Mouse (Mus musculus) cerebellum, adult 11 months (tissue): Measurements from ENCODE around the gene Pgap2.
"Not testable (repeated sequence)": the region's sequence is repeated elsewhere in the genome, so short reads cannot be mapped to it uniquely, and the experiment has no call there.

ENCODE experiments used
- DNase-seq: peaks from one replicate; pipeline ENCODE4 v3.0.0; 2022

The Pgap2 gene

DNA sequence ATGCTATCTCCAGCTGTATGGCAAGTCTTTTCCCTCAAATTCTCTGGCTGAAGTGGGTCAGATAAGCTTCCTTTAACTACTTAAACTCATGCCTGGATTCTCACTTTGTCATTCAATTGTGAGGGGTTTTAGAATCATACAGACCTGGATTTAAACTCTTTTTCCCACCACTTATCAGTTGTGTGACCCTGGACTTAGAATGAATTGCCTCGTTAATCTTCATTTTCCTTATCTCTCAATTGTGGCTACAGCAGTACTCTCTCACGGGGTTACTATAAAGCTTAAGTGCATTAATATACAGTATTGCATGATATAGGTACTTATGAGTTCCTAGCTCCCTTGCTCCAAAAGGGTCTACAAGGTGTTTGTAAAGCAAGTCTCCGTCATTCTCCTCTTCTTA, 32.9 kb downstream of the Pgap2 start:
- no peak for DNase-seq

DNA sequence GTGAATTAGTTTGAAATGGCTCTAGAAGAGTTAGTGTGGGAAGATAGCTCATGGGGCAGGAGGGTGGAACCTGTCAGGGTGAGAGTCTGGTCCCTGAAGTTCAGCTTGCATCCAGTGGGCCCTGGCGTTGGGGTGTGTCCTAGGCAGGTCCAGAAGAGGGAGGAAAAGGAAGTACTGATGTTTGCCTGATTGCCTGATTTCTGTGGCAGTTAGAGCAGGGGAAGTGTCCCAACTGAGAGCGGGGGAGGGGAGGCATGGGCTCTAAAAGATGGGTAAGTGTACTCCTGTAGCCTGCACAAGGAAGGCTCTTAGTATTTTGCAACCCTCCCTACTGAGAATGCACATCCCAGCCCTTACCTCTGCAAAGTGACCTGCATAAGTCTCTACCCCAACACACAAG, 33.9 kb downstream of the Pgap2 start:
- DNase-seq, result no peak

DNA sequence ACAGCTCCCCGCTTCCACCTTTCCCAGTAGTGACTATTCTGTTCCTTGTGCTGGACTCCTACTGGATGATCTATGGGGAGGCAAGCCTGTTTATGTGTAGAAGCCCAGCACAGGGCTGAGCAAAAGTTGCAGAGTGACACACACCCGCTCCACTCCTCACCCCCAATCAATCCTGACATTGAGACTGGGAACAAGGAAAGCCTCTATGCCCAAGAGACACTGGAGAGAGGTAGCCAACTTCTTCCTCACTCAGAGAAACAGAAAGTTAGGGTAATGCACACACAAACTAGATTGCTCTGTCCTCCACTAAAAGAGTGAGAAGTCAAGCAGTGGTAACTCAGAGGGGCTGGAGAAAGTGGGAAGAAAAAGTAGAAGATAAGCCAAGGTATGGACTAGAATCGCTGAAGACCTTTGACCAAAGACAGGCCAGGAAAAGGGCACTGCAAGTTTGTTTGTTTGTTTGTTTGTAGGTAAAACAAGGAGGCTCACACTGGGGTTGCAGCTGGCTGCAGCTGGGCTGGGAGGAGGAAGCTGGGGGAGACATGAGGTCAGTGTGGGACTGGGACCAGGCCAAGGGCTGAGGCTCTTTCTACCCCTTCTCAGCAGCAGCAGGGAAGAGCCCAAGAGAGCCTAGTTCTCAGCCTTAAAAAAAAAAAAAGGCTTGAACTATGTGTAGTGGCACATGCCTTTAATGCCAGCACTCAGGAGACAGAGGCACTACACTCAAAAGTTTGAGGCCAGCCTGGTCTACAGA, 35.0 kb downstream of the Pgap2 start:
- DNase-seq, result no peak

DNA sequence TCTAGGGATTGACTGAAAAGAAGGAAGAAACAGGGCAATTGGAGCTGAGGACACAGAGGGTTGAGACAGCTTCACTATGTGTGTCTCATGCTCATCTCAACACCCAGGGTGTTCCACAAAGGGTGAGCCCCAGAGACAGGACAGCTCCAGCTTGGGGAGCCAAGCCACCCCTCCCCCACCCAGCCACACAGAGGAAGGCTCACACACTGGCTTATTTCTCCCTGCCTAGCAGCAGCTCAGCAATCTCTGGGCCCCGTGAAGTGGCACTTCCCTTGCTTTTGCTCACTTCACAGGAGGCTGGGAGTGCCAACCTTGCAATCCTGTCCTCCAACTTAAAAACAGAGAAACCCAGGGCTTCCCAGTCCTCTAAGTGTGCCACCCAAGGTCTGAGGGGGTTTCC, 35.8 kb downstream of the Pgap2 start:
- DNase-seq, result no peak

DNA sequence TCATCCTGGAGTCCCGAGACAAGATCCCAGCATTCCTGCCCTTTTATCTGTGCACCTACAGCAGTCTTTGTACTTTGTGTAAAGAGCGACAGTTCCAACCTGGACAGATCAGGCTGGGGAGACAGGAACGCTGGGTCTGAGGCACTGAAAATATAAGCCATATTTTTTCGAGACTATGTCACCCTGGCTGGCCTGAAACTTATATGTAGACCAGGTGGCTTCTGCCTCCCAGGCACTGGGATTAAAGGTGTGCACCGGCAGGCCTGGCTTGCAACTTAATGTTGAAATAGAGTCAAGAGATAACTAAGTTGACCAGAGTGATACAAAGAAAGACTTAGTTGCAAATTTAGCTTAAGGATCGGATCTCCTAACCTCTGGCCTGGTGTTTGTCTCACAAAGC, 36.3 kb downstream of the Pgap2 start:
- DNase-seq, result no peak

DNA sequence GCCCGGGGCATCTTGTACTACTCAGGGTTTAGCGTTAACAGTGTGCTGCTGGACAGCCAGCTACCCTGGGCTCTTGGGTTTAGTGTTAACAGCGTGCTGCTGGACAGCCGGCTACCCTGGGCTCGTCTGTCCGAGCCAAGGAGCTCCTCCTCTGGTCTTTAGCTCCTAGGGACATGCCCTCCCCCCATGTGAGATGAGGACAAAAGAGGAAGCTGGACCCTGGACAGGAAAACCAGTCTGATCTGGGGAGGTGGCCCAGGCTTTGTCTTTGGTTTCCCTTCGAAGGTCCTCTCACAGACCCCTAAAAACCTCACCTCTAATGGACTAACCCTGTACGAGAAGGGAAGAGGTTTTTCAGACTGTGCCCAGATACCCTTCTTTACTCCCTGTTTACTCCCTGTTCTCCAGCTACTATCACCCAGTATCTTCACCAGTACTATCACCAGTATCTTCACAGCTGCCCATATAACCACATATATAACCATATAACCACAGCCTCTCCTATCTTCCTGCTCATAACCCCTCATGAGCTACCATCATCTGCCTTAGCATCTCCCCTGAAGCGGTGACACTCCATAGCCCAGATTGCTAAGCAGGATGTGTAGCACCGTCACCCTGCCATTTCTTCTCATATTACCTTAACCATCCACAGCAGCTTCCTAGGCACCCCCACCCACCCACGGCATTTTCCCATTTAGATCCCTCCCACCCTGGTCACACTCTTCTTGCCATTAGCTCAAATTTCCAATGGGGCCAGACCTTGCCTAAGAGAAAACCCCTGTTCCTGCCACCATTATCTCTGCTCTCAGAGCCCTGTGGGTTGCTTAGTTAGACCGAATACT, 37.2 kb downstream of the Pgap2 start:
- DNase-seq, result no peak

DNA sequence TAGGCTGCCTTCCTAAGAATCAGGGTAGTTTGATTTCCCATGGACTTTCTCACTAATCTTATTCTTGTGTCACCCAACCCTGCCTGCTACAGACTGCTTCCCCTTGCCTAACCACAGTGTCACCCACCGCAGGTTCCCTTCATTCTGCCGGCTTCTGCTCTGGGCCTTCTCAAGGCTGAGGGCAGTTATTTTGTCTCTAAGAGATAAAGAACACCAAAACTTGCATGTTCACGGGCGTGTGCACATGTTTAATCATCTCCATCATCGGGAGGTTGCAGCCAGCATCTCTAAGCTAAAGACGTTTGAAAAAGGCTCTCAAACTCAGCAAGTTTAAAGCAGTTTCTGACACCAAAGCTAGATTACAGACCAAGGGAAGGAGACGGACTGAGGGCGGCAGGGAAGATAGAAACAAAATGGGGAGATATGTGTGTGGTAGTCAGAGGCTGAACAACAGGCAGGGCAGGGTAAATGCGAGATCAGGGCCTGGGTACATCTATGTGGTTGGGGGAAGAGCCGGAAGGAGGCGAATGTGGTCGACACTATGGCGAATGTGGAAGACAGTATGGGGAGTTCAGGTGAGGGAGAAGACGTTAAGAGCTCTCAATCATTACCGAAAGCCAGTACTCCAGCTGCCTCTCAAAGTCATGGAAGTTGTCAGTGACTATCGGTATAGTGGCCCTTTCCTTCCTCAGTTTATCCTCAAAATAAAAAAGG, 38.8 kb downstream of the Pgap2 start:
- no peak for DNase-seq

DNA sequence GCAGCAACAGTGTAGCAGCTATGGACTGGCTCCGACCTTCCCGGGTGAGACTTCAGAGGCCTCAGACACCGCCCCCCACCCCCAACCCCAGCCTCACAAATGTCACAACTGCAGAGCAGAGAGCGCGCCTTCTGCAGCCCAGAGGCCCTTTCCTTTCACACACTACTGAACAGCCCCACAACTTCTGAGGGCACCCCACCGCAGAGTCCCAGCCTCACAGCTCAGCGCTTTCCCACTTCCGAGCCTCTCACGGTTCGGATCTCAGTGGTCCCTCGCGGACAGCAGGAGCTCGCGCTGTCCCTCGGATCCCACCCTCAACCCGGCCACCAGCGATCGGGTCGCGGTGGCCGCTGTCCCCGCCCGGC, 39.5 kb downstream of the Pgap2 start:
- no peak for DNase-seq

DNA sequence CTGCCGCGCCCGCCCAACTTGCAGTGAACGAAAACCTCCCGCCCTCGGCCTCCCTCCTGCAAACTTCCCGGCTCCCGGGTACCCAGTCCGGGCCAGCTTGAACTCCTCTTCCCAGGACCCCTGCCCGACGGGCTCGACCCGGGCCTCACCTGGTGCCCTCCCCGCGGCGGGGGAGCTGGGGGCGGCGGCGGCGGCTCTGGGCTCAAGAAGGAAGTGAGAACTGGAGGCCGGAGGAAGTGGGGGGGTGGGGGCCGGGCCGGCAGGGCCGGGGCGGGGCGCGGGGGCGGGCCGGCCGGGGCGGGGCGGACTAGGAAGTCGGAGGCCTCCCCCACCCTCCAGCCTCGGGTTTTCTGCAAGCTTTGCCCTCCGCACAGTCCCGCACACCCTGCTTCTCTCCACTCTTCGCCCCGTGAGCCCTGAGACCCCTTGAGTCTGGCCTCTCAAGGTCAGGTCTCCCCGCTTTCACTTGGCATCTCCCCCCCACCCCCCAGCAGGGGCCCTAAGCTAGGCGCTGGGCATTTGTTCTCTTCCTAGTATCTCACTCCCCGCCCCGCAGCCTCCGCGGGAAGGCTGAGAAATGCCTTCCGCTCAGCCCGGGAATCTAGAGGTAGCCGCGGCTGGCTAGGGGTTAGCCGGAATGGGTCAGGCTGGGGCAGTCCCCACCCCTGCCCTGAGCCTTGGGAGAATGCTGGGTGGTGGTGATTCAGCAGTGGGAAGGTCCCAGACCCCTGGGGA, 40.1 kb downstream of the Pgap2 start:
- DNase-seq, result peak; percentile 61

DNA sequence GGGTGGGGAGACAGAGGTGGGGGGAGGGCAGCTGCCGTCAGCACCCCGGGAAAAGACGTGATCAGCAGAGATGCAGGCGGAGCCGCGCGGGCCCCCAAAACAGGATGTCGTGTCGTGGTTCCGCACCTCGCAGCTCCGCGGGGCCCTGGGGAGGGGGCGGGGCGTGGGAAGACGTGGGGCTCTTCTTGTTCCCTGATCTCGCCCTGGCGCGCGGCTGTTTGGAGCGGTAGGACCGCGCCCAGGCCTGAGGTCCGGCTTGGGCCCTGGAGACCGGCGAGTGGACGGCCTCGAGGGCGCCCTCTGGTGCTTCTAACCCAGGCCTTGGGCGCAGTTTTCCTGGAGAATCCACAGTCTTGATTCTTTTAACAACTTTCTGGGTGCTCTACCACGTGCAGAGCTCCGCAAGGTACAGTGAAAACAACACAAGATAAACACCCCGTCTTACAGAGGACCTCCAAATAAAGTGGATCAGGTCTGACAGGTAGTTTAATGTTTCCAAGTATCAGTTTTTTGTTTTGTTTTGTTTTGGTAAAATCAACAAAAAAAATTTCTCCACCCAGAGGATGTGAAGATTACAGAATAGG, 40.7 kb downstream of the Pgap2 start:
- peak; percentile 84 for DNase-seq

DNA sequence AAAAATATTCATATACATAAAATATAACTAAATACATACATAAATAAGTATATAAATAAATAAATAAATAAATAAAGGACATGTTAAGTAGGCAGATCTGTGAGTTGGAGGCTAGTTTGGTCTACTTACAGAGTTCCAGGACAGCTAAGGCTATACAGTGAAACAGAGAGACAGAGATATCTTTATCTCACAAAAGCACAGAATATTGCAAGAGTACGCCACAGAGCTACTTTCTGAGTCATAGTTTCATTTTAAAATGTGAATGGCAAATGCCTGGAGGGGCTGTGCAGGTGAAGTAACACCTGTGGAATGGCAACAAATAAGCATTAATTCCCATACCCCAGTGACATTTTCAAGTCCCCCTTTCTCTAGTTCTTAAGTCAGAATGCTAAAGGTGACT, 43.6 kb downstream of the Pgap2 start:
- DNase-seq, result no peak

DNA sequence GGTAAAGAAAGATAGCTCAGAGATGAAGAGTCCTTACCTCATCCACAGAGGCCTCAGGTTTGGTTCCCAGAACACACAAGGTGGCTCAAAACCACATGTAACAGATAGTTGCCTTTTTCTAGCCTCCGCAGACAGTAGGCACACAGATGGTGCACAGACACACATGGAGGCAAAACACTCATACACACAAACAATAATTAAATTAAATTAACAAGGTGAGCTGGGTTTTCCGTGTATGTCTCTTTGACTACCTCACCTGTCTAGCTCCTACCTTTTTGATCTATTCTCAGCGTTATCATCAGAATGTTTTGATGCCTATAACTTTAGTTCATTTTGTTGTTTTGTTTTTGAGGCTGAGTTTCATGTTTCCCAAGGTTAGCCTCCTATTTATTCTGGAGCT, 45.9 kb downstream of the Pgap2 start, which contains the start of gene Rhog:
TSS of gene Rhog (minus strand) at position 101 of the 400 bp plus-strand sequence.
- no peak for DNase-seq

DNA sequence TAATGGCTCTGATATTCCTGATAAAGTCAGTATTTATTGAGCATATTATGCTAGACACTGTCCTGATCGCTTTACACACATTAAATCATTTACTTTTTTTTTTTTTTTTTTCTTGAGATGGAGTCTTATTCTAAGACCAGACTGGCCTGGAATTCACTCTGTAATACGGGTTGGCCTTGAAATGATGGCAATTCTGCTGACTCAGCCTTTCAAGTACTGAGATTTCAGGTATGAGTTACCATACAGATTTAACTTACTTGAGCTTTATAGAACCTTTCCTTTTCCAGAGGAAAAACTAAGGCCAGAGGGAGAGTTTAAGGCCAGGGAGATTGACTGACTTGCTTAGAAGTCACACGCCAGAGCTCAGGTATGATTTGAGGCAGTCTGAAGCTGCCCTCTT, 46.6 kb downstream of the Pgap2 start:
- DNase-seq, result no peak

DNA sequence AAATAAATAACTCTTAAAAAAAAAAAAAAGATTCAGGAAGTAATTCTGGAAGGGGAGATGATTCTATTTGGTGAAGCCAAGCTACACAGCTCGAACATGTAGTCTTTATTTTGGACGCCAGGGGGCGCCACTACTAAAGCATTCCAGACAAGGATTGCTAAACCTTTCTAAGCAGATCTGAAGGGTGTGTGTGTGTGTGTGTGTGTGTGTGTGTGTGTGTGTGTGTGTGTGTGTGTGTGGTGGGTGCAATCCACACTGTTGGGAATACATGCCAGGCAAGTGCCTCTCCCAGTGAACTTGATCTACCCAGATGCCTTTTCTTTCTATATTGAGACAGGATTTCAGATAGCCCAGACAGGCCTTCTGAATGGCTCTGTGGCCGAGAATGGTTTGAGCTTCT, 48.2 kb downstream of the Pgap2 start:
- DNase-seq, result peak; percentile 68

DNA sequence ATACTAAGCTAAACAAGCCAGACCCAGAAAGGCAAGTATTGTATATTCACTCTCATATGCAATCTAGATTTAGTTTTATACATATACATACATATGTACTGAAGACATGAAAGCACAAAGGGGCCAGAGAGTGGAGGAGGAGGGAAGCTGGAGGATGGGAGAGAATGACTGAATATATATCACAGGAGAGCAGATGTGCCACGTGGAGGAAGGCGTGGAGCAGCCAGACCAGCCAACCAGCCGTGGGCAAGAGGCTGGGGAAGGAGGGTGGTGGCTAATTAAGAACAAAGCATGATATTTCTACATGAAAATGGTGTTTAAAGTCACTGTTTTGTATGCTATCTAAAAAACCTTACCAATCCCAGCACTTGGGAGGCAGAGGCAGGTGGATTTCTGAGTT, 48.7 kb downstream of the Pgap2 start:
- DNase-seq, result no peak

DNA sequence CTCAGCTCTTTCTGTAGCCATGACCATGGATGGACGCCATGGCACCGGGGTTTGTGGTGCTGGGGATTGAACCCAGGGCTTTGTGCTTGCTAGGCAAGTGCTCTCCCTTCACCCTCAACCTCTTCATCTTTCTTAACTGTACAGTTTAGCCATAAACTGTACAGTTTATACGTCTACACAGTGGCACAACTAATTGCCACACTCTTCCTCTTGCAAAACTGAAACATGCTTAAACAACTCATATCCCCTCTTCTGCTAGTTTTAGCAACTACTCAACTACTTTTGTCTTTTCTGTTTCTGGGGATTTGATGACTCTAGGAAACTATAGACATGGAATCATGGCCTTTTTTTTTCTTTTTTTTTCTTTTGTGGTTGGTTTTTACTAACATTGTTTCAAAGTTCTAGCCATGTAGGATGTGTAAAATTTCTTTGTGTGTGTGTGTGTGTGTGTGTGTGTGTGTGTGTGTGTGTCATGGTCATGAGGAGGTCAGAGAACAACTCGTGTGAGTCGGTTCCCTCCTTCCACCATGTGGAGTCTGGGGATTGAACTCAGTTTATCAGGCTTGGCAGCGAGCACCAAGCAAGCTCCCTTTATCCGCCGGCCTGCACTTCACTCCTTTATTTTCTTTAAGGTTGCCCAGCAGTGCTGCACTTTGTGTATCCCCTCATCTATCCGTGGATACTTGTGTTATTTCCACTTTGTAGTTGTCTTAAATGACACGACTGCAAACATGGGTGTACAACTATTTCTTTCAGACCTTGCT, 49.9 kb downstream of the Pgap2 start:
- no peak for DNase-seq

DNA sequence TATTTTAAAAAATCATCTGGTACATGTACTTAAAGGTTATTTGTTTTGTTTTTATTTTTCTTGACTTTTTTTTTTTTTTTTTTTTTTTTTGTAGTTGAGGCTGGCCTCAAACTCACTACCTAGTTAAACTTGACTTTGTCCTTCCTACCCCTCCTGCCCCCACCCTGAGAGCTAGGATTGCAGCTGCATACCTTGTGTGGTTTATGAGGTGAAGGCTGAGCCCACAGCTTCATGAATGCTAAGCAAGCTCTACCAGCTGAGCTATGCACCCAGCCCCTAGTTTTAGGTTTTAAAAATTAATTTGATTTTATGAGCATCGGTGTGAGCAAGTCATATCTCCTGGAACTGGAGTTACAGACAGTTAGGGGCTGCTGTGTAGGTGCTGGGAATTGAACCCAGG, 50.5 kb downstream of the Pgap2 start:
- no peak for DNase-seq

DNA sequence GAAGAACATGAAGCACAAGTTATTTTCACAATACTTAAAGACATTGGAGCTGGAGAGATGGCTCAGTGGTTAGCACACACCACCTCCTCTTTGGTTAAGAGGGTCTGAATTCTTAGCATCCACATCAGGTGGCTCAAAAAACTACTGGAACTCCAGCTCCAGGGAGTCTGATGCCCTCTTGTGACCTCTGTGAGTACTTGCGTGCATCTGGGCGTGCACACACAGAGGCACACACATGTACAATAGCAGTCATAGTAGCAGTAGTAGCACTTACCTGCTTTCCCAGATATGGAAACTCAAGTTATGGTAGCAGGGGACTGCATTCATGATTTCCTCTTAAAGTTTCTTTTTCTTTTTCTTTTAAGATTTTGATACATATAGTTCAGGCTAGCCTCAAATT, 53.0 kb downstream of the Pgap2 start:
- no peak for DNase-seq

DNA sequence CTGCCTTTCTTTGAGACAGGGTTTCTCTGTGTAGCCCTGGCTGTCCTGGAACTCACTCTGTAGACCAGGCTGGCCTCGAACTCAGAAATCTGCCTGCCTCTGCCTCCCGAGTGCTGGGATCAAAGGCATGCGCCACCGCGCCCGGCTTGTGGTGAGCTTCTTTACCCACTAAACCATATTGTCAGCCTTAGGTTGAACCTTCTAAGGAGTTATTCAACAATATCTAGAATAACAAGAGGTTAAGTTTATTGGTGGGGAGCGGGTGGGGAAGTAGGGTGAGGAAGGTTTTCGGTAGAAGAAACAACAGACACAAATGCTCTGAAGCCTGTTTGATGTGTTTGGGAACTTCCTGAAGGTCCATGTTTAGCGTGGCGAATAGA, 56.0 kb downstream of the Pgap2 start:
- DNase-seq, result not testable (repeated sequence)

DNA sequence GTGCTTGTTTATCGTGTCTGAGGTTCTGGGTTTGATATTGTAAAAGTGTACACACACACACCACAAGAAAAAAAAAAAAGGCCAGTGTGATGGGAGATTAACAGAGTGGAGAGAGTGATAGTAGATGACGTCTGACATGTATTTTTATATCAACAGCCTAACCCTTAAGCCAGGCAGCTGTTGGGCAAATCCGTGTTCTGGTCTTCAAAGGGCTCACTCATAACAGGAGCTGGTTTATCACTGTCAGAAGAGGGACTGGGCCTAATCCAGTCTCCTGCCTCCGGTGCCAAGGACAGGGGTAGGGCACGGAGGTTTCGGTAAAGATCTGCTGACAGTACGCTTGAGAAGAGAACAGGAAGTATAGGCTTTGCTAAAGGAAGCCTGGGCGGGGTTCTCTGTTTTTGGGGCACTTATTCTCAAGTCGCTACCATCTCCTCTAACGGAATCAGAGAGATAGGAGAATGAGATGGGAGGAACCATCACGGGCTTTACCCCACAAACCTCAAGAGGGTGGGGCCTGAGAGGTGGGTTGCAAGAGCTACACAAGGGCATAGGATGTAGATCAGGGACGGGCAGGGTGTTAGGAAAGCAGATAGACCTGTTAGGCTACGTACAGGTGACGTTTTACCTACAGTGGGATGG, 56.5 kb downstream of the Pgap2 start:
- no peak for DNase-seq

DNA sequence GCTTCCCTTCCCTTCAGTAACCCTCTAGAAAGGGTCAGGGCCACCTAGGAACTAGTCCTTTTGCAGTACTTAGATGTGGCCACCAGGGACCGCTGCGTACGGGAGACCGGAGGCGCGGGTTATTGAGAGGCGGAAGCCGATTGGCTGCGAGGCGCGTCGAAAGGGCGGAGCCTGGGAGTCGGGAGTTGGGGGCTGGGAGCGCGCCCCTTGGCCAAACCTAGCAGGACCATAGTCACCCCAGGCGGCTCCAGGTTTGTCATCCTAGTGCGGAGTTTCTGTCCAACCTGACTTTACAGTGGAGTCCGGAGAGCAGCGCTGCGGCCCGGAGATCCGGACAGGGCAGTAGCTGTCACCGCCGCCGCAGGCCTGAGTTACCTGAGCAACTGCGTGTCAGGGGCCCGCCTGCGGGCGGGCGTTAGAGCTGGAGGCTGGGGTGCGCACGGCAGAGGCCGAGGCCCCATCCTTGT, 57.1 kb downstream of the Pgap2 start:
- peak; percentile 94 for DNase-seq
